Mouse (Mus musculus) brain, adult 2 months (tissue): Measurements from ENCODE around the gene Tmem131.
A peak's percentile ranks its signal among the peaks of the same experiment; 100 is the strongest.

ENCODE experiments used
- DNase-seq: peaks from one replicate; pipeline ENCODE4 v3.0.0; 2011; ENCODE audit warnings: low read depth, low spot score

The Tmem131 gene

GRCm38 (mm10) chr1:36938801-36939286, 4.6 kb downstream of the Tmem131 start:
- peak; percentile 35 for DNase-seq

GRCm38 (mm10) chr1:36938348-36938747, 5.1 kb downstream of the Tmem131 start:
- no peak for DNase-seq

GRCm38 (mm10) chr1:36937648-36938047, 5.8 kb downstream of the Tmem131 start:
- no peak for DNase-seq

- no peak for DNase-seq
These were observed 6.5 kb downstream of the Tmem131 start for GRCm38 (mm10) chr1:36937015-36937414.

GRCm38 (mm10) chr1:36936567-36936966, 6.9 kb downstream of the Tmem131 start:
- DNase-seq: no peak

- no peak for DNase-seq
These were observed 8.7 kb downstream of the Tmem131 start for GRCm38 (mm10) chr1:36934778-36935177.

- DNase-seq: no peak
These were observed 9.4 kb downstream of the Tmem131 start for GRCm38 (mm10) chr1:36933965-36934585.

GRCm38 (mm10) chr1:36932231-36932630, 11.2 kb downstream of the Tmem131 start:
- no peak for DNase-seq

- no peak for DNase-seq
These were observed 12.6 kb downstream of the Tmem131 start for GRCm38 (mm10) chr1:36930911-36931310.

GRCm38 (mm10) chr1:36929996-36930395, 13.5 kb downstream of the Tmem131 start:
- DNase-seq: no peak

- no peak for DNase-seq
These were observed 14.8 kb downstream of the Tmem131 start for GRCm38 (mm10) chr1:36928357-36929330.

- DNase-seq: no peak
These were observed 15.9 kb downstream of the Tmem131 start for GRCm38 (mm10) chr1:36927569-36927968.

GRCm38 (mm10) chr1:36926738-36927137, 16.7 kb downstream of the Tmem131 start:
- no peak for DNase-seq

- no peak for DNase-seq
These were observed 17.2 kb downstream of the Tmem131 start for GRCm38 (mm10) chr1:36926246-36926645.

- DNase-seq: no peak
These were observed 17.7 kb downstream of the Tmem131 start for GRCm38 (mm10) chr1:36925781-36926180.

- no peak for DNase-seq
These were observed 18.6 kb downstream of the Tmem131 start for GRCm38 (mm10) chr1:36924853-36925252.

GRCm38 (mm10) chr1:36923911-36924310, 19.6 kb downstream of the Tmem131 start:
- DNase-seq: no peak

GRCm38 (mm10) chr1:36922623-36923421, 20.6 kb downstream of the Tmem131 start:
- no peak for DNase-seq

- no peak for DNase-seq
These were observed 21.7 kb downstream of the Tmem131 start for GRCm38 (mm10) chr1:36921614-36922393.

GRCm38 (mm10) chr1:36920726-36921125, 22.7 kb downstream of the Tmem131 start:
- peak; percentile 61 for DNase-seq

- peak; percentile 76 for DNase-seq
These were observed 23.2 kb downstream of the Tmem131 start for GRCm38 (mm10) chr1:36920154-36920716.
